ENCODE assay signal across 8 mouse cellular contexts in the genomic region with DNA sequence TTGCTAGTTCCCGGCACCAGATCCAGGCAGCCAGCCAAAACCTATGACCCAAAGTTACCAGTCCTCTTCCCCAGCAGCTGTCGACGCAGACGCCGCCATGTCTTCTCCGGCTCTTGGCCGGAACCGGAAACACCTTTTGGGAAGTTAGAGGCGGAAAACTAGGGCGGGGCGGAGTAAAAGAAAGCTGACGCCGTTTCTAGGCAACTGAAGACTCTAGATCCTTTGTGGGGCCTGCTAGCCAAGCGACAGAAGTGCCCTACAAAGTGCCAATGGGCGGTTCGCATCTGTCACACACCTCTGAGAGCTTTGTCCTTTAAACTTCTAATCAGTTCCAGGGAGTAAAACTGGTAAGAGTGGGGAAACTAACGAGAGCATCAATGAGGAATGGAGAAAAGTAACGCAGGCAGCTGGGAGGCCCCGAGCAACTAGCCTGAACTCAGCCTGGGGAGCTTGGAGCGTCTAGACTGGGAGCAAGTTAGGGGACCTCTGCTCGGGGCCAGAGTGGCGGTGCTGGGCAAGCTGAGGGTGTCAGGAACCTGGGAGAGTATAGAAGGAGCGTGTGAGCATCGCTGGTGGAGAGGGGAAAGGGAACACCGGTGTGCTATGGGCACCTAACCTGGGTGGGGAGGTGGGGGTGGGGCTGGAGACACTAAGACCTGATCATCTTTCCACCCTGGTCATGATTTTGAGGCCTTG. TPM values are rescaled to one million over a fixed set of nuclear protein-coding genes. Genes with fewer than 3 reads are reported as not detected.
DNase-seq lines count a peak whose midpoint lies in the region; ATAC-seq and TF ChIP-seq lines count a peak whose summit lies in the region.

Rnf25 (minus strand) TSS at position 131 of the 696 bp plus-strand sequence.
Stk36 (plus strand) TSS at position 179 of the 696 bp plus-strand sequence.

- peak within 1 kb of the TSS; percentile 81 for H3K4me3 ChIP-seq in bone marrow macrophage, adult 2 months (ENCODE audit: insufficient read depth, low read length)
- H3K4me3 ChIP-seq in embryonic fibroblast, embryonic 13.5 days (ENCODE audit: insufficient read depth, low read length) = peak within 1 kb of the TSS; percentile 72
- H3K4me3 ChIP-seq in heart, embryonic 10.5 days = peak within 1 kb of the TSS; percentile 84
- H3K4me3 ChIP-seq in kidney, embryonic 15.5 days (replicated peaks) = peak within 1 kb of the TSS; percentile 71

- no peak for TF ChIP-seq CTCF in bone marrow macrophage, adult 2 months (IDR thresholded peaks at IDR 0.05; ENCODE audit: low read depth, low read length)
- no peak for TF ChIP-seq CTCF in embryonic fibroblast, embryonic 13.5 days (IDR thresholded peaks at IDR 0.05; ENCODE audit: borderline replicate concordance, insufficient read depth, low read length)

- ATAC-seq in kidney, embryonic 15.5 days (replicated peaks; ENCODE audit: low FRiP score) = peak; percentile 87
- peak; percentile 93 for ATAC-seq in monocyte, adult 5-6 weeks (replicated peaks; ENCODE audit: insufficient number of reproducible peaks, low FRiP score, low TSS enrichment, poor library complexity, severe bottlenecking)

- no peak for TF ChIP-seq POLR2A in bone marrow macrophage, adult 2 months (IDR thresholded peaks at IDR 0.05; ENCODE audit: borderline replicate concordance, low read depth, low read length)
- TF ChIP-seq POLR2A in embryonic fibroblast, embryonic 13.5 days (IDR thresholded peaks at IDR 0.05; ENCODE audit: low read depth, low read length) = peak; percentile 98

- H3K4me1 ChIP-seq in bone marrow macrophage, adult 2 months (ENCODE audit: control insufficient read depth, insufficient read depth, low read length) = peaks cover 5% of the 10 kb centered on the region
- no peaks in the 10 kb centered on the region; the same call in 1 of the 2 replicates for H3K4me1 ChIP-seq in embryonic fibroblast, embryonic 13.5 days (ENCODE audit: control insufficient read depth, insufficient read depth, low read length)
- H3K4me1 ChIP-seq in heart, embryonic 10.5 days = peaks cover 15% of the 10 kb centered on the region
- peaks cover 19% of the 10 kb centered on the region for H3K4me1 ChIP-seq in kidney, embryonic 15.5 days

- DNase-seq in A20 (ENCODE audit: low read depth, low spot score) = peak; percentile 88
- peak; percentile 95 for DNase-seq in heart, embryonic 10.5 days (ENCODE audit: low spot score)
- peak; percentile 81 for DNase-seq in liver
- DNase-seq in spleen, postnatal 4 days (ENCODE audit: low spot score in 2 of 2) = peak; percentile 72 to 85

- no peaks in the 10 kb centered on the region for H3K27me3 ChIP-seq in heart, embryonic 10.5 days (ENCODE audit: insufficient read depth, poor library complexity, severe bottlenecking)
- no peaks in the 10 kb centered on the region for H3K27me3 ChIP-seq in kidney, embryonic 15.5 days

- H3K9ac ChIP-seq in kidney, embryonic 15.5 days = peak within 1 kb of the TSS; percentile 75

- H3K36me3 ChIP-seq in heart, embryonic 10.5 days = peaks cover 25% of the 10 kb centered on the region
- peaks cover 37% of the 10 kb centered on the region for H3K36me3 ChIP-seq in kidney, embryonic 15.5 days

- H3K27ac ChIP-seq in bone marrow macrophage, adult 2 months (ENCODE audit: insufficient read depth, low read depth, low read length) = no peak within 1 kb of the TSS
- H3K27ac ChIP-seq in embryonic fibroblast, embryonic 13.5 days (ENCODE audit: insufficient read depth, low read length) = no peak within 1 kb of the TSS; the same call in 1 of the 2 replicates
- peak within 1 kb of the TSS; percentile 85 for H3K27ac ChIP-seq in heart, embryonic 10.5 days
- H3K27ac ChIP-seq in kidney, embryonic 15.5 days = peak within 1 kb of the TSS; percentile 64

- WGBS in heart, embryonic 10.5 days = 11% methylated on average over 25 of the region's 25 CpGs
- WGBS in kidney, embryonic 15.5 days = 9% methylated on average over 25 of the region's 25 CpGs

- no peaks in the 10 kb centered on the region for H3K9me3 ChIP-seq in heart, embryonic 10.5 days
- no peaks in the 10 kb centered on the region for H3K9me3 ChIP-seq in kidney, embryonic 15.5 days (replicated peaks)

- peak within 1 kb of the TSS; percentile 86 for H3K4me2 ChIP-seq in kidney, embryonic 15.5 days

RNA-seq across cellular contexts. Expression of gene Rnf25, which starts in this region (rescaled TPM):
- 39.0 and 51.0 TPM in 2 replicates for polyA plus RNA-seq in bone marrow macrophage, adult 2 months (2012; ENCODE audit: insufficient read depth, insufficient read length, missing spikeins)
- 50.6 and 56.1 TPM in 2 replicates for polyA plus RNA-seq in embryonic fibroblast, embryonic 13.5 days (2011; ENCODE audit: insufficient read length, low read depth, missing spikeins)
- 25.4 and 32.8 TPM in 2 replicates for polyA plus RNA-seq in heart, embryonic 10.5 days (2016; fragmentation: Nextera tagmentation; extraction: Ambion mirVana)
- 40.7 and 43.4 TPM in 2 replicates for polyA plus RNA-seq in kidney, embryonic 15.5 days (2015; fragmentation: Nextera tagmentation; extraction: Ambion mirVana)
- total RNA-seq in monocyte, adult 5-6 weeks (2017) = 30.7 to 48.3 TPM (median 36.2 TPM) in 3 replicates

RNA-seq across cellular contexts. Expression of gene Stk36, which starts in this region (rescaled TPM):
- 2.8 and 3.0 TPM in 2 replicates for polyA plus RNA-seq in bone marrow macrophage, adult 2 months (2012; ENCODE audit: insufficient read depth, insufficient read length, missing spikeins)
- polyA plus RNA-seq in embryonic fibroblast, embryonic 13.5 days (2011; ENCODE audit: insufficient read length, low read depth, missing spikeins) = 4.4 and 7.0 TPM in 2 replicates
- 4.1 and 6.2 TPM in 2 replicates for polyA plus RNA-seq in heart, embryonic 10.5 days (2016; fragmentation: Nextera tagmentation; extraction: Ambion mirVana)
- polyA plus RNA-seq in kidney, embryonic 15.5 days (2015; fragmentation: Nextera tagmentation; extraction: Ambion mirVana) = 7.6 and 8.8 TPM in 2 replicates
- total RNA-seq in monocyte, adult 5-6 weeks (2017) = 1.2 TPM in 1 of 3 replicates, not detected in the others

Comparison
In these comparisons a context has a peak if more than half of its experiments do, and no peak if none do; other contexts are left out.
1. H3K27ac ChIP-seq: peak in heart, embryonic 10.5 days (single experiment) and kidney, embryonic 15.5 days (single experiment); none in bone marrow macrophage, adult 2 months (single experiment) and embryonic fibroblast, embryonic 13.5 days (single experiment).
2. Peak in every context shown above with its lines, with median percentiles within 50 percentile points of each other: DNase-seq and H3K4me3 ChIP-seq.